Mouse (Mus musculus) heart, embryonic 15.5 days (tissue): ENCODE data around the gene Zfp768. TPM values are rescaled to one million over a fixed set of nuclear protein-coding genes. Genes with fewer than 3 reads are reported as not detected.
"Not testable (repeated sequence)": the region's sequence is repeated elsewhere in the genome, so short reads cannot be mapped to it uniquely, and the experiment has no call there.

Experiments used
- ATAC-seq: fragments of 200-750 bp; cut with Nextera tagmentation; replicated peaks from 2 replicates; pipeline ENCODE4 v1.8.0; 2017; ENCODE audit warnings: low read depth, moderate TSS enrichment; ENCODE audit not compliant: insufficient number of reproducible peaks, insufficient read depth, low FRiP score
- H3K27ac ChIP-seq: fragments of 300-500 bp; sonication (generic); 2 replicates; pipeline ENCODE4 v1.5.1; 2015; ENCODE audit warnings: mild to moderate bottlenecking, inconsistent platforms
- H3K27me3 ChIP-seq: fragments of 300-500 bp; sonication (generic); 2 replicates; pipeline ENCODE4 v1.6.1; 2015; ENCODE audit warnings: inconsistent platforms
- H3K36me3 ChIP-seq: fragments of 300-500 bp; sonication (generic); 2 replicates; pipeline ENCODE4 v1.6.1; 2015; ENCODE audit warnings: mild to moderate bottlenecking, inconsistent platforms
- H3K4me1 ChIP-seq: fragments of 300-500 bp; sonication (generic); replicated peaks from 2 replicates; pipeline ENCODE4 v1.6.1; 2015; ENCODE audit warnings: inconsistent platforms
- H3K4me2 ChIP-seq: fragments of 300-500 bp; sonication (generic); 2 replicates; pipeline ENCODE4 v1.6.1; 2015; ENCODE audit warnings: inconsistent platforms, mild to moderate bottlenecking, moderate library complexity
- H3K4me3 ChIP-seq: fragments of 300-500 bp; sonication (generic); 2 replicates; pipeline ENCODE4 v1.5.1; 2015; ENCODE audit warnings: mild to moderate bottlenecking, inconsistent platforms
- H3K9ac ChIP-seq: fragments of 300-500 bp; sonication (generic); 2 replicates; pipeline ENCODE4 v1.6.1; 2015; ENCODE audit warnings: mild to moderate bottlenecking, inconsistent platforms
- H3K9me3 ChIP-seq: fragments of 300-500 bp; sonication (generic); replicated peaks from 2 replicates; pipeline ENCODE4 v1.6.1; 2016; ENCODE audit warnings: inconsistent platforms
- WGBS: fragments of 180-500 bp; shearing (Covaris S2); methylation state at CpG from one replicate; pipeline ENCODE4 v1.1.7; 2015; ENCODE audit warnings: mixed read lengths; 5-methylcytosine and 5-hydroxymethylcytosine counted together
- polyA plus RNA-seq: library from polyadenylated mRNA; unstranded; fragments of >200 nt; fragmentation: Nextera tagmentation; extraction: Ambion mirVana; gene quantifications from 2 replicates; pipeline ENCODE4 v1.2.1, GENCODE M21; 2015

Zfp768 gene
- polyA plus RNA-seq, 1 experiment from 2014 or later: 17.1 TPM

GRCm38 (mm10) chr7:127375271-127376245 is 30.2 kb upstream of the Zfp768 start, which contains the start of gene Zfp747:
TSS of gene Zfp747 (minus strand) at chr7:127376050.
- WGBS: under 1% methylated on average over 49 of the region's 49 CpGs
- peak; percentile 93 for ATAC-seq

GRCm38 (mm10) chr7:127371870-127372269 is 26.5 kb upstream of the Zfp768 start:
- ATAC-seq, H3K9me3 ChIP-seq, H3K4me1 ChIP-seq, H3K4me3 ChIP-seq, H3K27me3 ChIP-seq, H3K36me3 ChIP-seq, H3K9ac ChIP-seq, H3K4me2 ChIP-seq, H3K27ac ChIP-seq: not testable (repeated sequence)
- 85% methylated on average over 3 of the region's 3 CpGs for WGBS

More at GRCm38 (mm10) chr7:127375271-127376245, 30.2 kb upstream of the Zfp768 start, which contains the start of gene Zfp747:
- H3K4me3 ChIP-seq: peak within 1 kb of the TSS; percentile 86
- peak within 1 kb of the TSS; percentile 82 for H3K9ac ChIP-seq
- not testable (repeated sequence) for H3K4me1 ChIP-seq, H3K9me3 ChIP-seq, H3K27me3 ChIP-seq, H3K36me3 ChIP-seq
- peak within 1 kb of the TSS; percentile 77 for H3K4me2 ChIP-seq
- peak within 1 kb of the TSS; percentile 69 for H3K27ac ChIP-seq

GRCm38 (mm10) chr7:127371213-127371612 is 25.8 kb upstream of the Zfp768 start:
- no peak for ATAC-seq
- Histone ChIP-seq H3K27ac (no peak overlapping the region), H3K4me2 (no peak overlapping the region), H3K9me3 (no peaks in the 10 kb centered on the region), H3K36me3 (peaks cover 5% of the 10 kb centered on the region; the same call in 1 of the 2 replicates), H3K27me3 (no peaks in the 10 kb centered on the region), H3K4me1 (peaks cover 2% of the 10 kb centered on the region; the same call in 1 of the 2 replicates), H3K9ac (no peak overlapping the region), H3K4me3 (no peak overlapping the region)
- WGBS: 73% methylated on average over 2 of the region's 2 CpGs

GRCm38 (mm10) chr7:127366249-127366648 is 20.9 kb upstream of the Zfp768 start:
- no peak overlapping the region for H3K4me3 ChIP-seq
- H3K4me1 ChIP-seq: peaks cover 9% of the 10 kb centered on the region
- H3K9me3 ChIP-seq: no peaks in the 10 kb centered on the region
- H3K36me3 ChIP-seq: no peaks in the 10 kb centered on the region
- H3K4me2 ChIP-seq: no peak overlapping the region
- 60% methylated on average over 3 of the region's 3 CpGs for WGBS
- no peak overlapping the region for H3K27ac ChIP-seq
- no peak overlapping the region for H3K9ac ChIP-seq
- no peak for ATAC-seq
- H3K27me3 ChIP-seq: peaks cover 11% of the 10 kb centered on the region; the same call in 1 of the 2 replicates

GRCm38 (mm10) chr7:127364166-127364565 is 18.8 kb upstream of the Zfp768 start:
- Histone ChIP-seq H3K9me3 (no peaks in the 10 kb centered on the region), H3K27ac (no peak overlapping the region), H3K4me1 (peaks cover 9% of the 10 kb centered on the region), H3K9ac (no peak overlapping the region), H3K4me3 (peak overlapping the region; percentile 42), H3K36me3 (no peaks in the 10 kb centered on the region), H3K4me2 (peak overlapping the region; percentile 83), H3K27me3 (peaks cover 20% of the 10 kb centered on the region)
- 68% methylated on average over 4 of the region's 4 CpGs for WGBS
- no peak for ATAC-seq

- H3K4me3 ChIP-seq: peak overlapping the region; percentile 42
- no peaks in the 10 kb centered on the region for H3K36me3 ChIP-seq
- H3K27ac ChIP-seq: no peak overlapping the region
- WGBS: 4% methylated on average over 24 of the region's 24 CpGs
- peaks cover 21% of the 10 kb centered on the region for H3K27me3 ChIP-seq
- peak overlapping the region; percentile 66 for H3K9ac ChIP-seq
- peak overlapping the region; percentile 83 for H3K4me2 ChIP-seq
- no peaks in the 10 kb centered on the region for H3K9me3 ChIP-seq
- H3K4me1 ChIP-seq: peaks cover 9% of the 10 kb centered on the region
- ATAC-seq: peak; percentile 18; the same call in 1 of the 2 replicates
Observed at GRCm38 (mm10) chr7:127363475-127363921, 18.1 kb upstream of the Zfp768 start.

- H3K9me3 ChIP-seq, H3K36me3 ChIP-seq, H3K4me1 ChIP-seq, ATAC-seq, H3K27ac ChIP-seq: not testable (repeated sequence)
- Histone ChIP-seq H3K4me2 (peak overlapping the region; percentile 55), H3K4me3 (peak overlapping the region; percentile 38), H3K9ac (peak overlapping the region; percentile 38; the same call in 1 of the 2 replicates), H3K27me3 (peaks cover 23% of the 10 kb centered on the region)
- WGBS: 19% methylated on average over 13 of the region's 13 CpGs
Observed at GRCm38 (mm10) chr7:127362418-127362817, 17.0 kb upstream of the Zfp768 start.

- Histone ChIP-seq H3K9me3 (no peaks in the 10 kb centered on the region), H3K4me1 (peaks cover 9% of the 10 kb centered on the region), H3K4me3 (no peak overlapping the region), H3K9ac (no peak overlapping the region), H3K27ac (no peak overlapping the region), H3K4me2 (no peak overlapping the region), H3K36me3 (no peaks in the 10 kb centered on the region), H3K27me3 (peaks cover 25% of the 10 kb centered on the region)
- ATAC-seq: no peak
- WGBS: 39% methylated on average over 13 of the region's 13 CpGs
Observed at GRCm38 (mm10) chr7:127361449-127361848, 16.1 kb upstream of the Zfp768 start.

- H3K9me3 ChIP-seq: no peaks in the 10 kb centered on the region
- peaks cover 27% of the 10 kb centered on the region for H3K27me3 ChIP-seq
- no peak overlapping the region for H3K27ac ChIP-seq
- no peak overlapping the region for H3K9ac ChIP-seq
- H3K4me1 ChIP-seq: peaks cover 9% of the 10 kb centered on the region
- no peak overlapping the region for H3K4me2 ChIP-seq
- ATAC-seq: no peak
- H3K4me3 ChIP-seq: no peak overlapping the region
- 63% methylated on average over 4 of the region's 4 CpGs for WGBS
- no peaks in the 10 kb centered on the region for H3K36me3 ChIP-seq
Observed at GRCm38 (mm10) chr7:127360265-127360664, 14.9 kb upstream of the Zfp768 start.

GRCm38 (mm10) chr7:127358472-127358871 is 13.1 kb upstream of the Zfp768 start:
- Histone ChIP-seq H3K4me2 (no peak overlapping the region), H3K27ac (no peak overlapping the region), H3K4me3 (no peak overlapping the region), H3K4me1 (peaks cover 5% of the 10 kb centered on the region), H3K9me3 (no peaks in the 10 kb centered on the region), H3K9ac (no peak overlapping the region), H3K27me3 (peaks cover 23% of the 10 kb centered on the region), H3K36me3 (no peaks in the 10 kb centered on the region)
- 61% methylated on average over 4 of the region's 4 CpGs for WGBS
- ATAC-seq: no peak

- Histone ChIP-seq H3K4me3 (no peak overlapping the region), H3K4me1 (peaks cover 3% of the 10 kb centered on the region; the same call in 1 of the 2 replicates), H3K27ac (no peak overlapping the region), H3K27me3 (peaks cover 21% of the 10 kb centered on the region), H3K36me3 (no peaks in the 10 kb centered on the region), H3K9ac (no peak overlapping the region), H3K9me3 (no peaks in the 10 kb centered on the region), H3K4me2 (no peak overlapping the region)
- no peak for ATAC-seq
- 57% methylated on average over 2 of the region's 2 CpGs for WGBS
Observed at GRCm38 (mm10) chr7:127357871-127358270, 12.5 kb upstream of the Zfp768 start.
